Mouse (Mus musculus) neural tube, embryonic 11.5 days (tissue): ENCODE measurements at regions not wholly inside any gene's neighbourhood (a gene's known extent, or its start where the extent isn't known, plus 50 kb on each side); places are given as distances from the start of the nearest gene placed in this dataset.

ENCODE experiments used
- ATAC-seq: fragments of 200-750 bp; cut with Nextera tagmentation; 2 replicates; pipeline ENCODE4 v1.8.0; 2017; ENCODE audit warnings: moderate number of reproducible peaks, mild to moderate bottlenecking, moderate TSS enrichment, moderate library complexity; ENCODE audit not compliant: insufficient read depth, low FRiP score, low TSS enrichment
- DNase-seq: peaks from one replicate; pipeline ENCODE4 v3.0.0-alpha.2; 2015; ENCODE audit warnings: low spot score
- H3K27ac ChIP-seq: fragments of 300-500 bp; sonication (generic); 2 replicates; pipeline ENCODE4 v1.5.1; 2014; ENCODE audit warnings: low read depth, mild to moderate bottlenecking, low read length
- H3K27me3 ChIP-seq: fragments of 300-500 bp; sonication (generic); 2 replicates; pipeline ENCODE4 v1.6.1; 2014; ENCODE audit warnings: mild to moderate bottlenecking, low read length, mixed read lengths; ENCODE audit not compliant: control insufficient read depth, insufficient read depth
- H3K36me3 ChIP-seq: fragments of 300-500 bp; sonication (generic); 2 replicates; pipeline ENCODE4 v1.6.1; 2014; ENCODE audit warnings: mild to moderate bottlenecking, low read length, moderate library complexity, mixed read lengths; ENCODE audit not compliant: control insufficient read depth, insufficient read depth
- H3K4me1 ChIP-seq: fragments of 300-500 bp; sonication (generic); 2 replicates; pipeline ENCODE4 v1.6.1; 2014; ENCODE audit warnings: low read length, mixed read lengths; ENCODE audit not compliant: control insufficient read depth, insufficient read depth
- H3K4me2 ChIP-seq: fragments of 300-500 bp; sonication (generic); 2 replicates; pipeline ENCODE4 v1.6.1; 2014; ENCODE audit warnings: low read depth, mild to moderate bottlenecking, moderate library complexity
- H3K4me3 ChIP-seq: fragments of 300-500 bp; sonication (generic); 2 replicates; pipeline ENCODE4 v1.5.1; 2014; ENCODE audit warnings: low read depth, low read length
- H3K9ac ChIP-seq: fragments of 300-500 bp; sonication (generic); 2 replicates; pipeline ENCODE4 v1.6.1; 2014; ENCODE audit warnings: mild to moderate bottlenecking, low read length
- H3K9me3 ChIP-seq: fragments of 300-500 bp; sonication (generic); 2 replicates; pipeline ENCODE4 v1.6.1; 2016; ENCODE audit warnings: low read length; ENCODE audit not compliant: control insufficient read depth
- WGBS: fragments of 180-500 bp; shearing (Covaris S2); extraction: QIAGEN DNeasy Blood & Tissue Kit; methylation state at CpG from one replicate; pipeline ENCODE4 v1.1.7; 2014; 5-methylcytosine and 5-hydroxymethylcytosine counted together

GRCm38 (mm10) chr13:102599602-102600001 is 93.8 kb upstream of the Cd180 start:
- Histone ChIP-seq H3K27ac (peak overlapping the region; percentile 20; the same call in 1 of the 2 replicates), H3K9ac (no peak overlapping the region), H3K4me1 (no peaks in the 10 kb centered on the region; the same call in 1 of the 2 replicates), H3K36me3 (no peaks in the 10 kb centered on the region), H3K27me3 (no peaks in the 10 kb centered on the region), H3K4me2 (no peak overlapping the region), H3K9me3 (no peaks in the 10 kb centered on the region), H3K4me3 (no peak overlapping the region)
- ATAC-seq (no peak; the same call in 1 of the 2 replicates), DNase-seq (no peak)
- 70% methylated on average over 3 of the region's 3 CpGs for WGBS

GRCm38 (mm10) chr13:102600026-102600425 is 93.3 kb upstream of the Cd180 start:
- no peak for DNase-seq
- no peak for ATAC-seq

GRCm38 (mm10) chr13:102624461-102624860 is 68.9 kb upstream of the Cd180 start:
- Histone ChIP-seq H3K36me3 (no peaks in the 10 kb centered on the region), H3K4me3 (no peak overlapping the region), H3K9ac (no peak overlapping the region), H3K27ac (no peak overlapping the region), H3K4me1 (peaks cover 4% of the 10 kb centered on the region), H3K9me3 (no peaks in the 10 kb centered on the region), H3K27me3 (no peaks in the 10 kb centered on the region), H3K4me2 (no peak overlapping the region)
- ATAC-seq (no peak), DNase-seq (no peak)
- 69% methylated on average over 2 of the region's 2 CpGs for WGBS

More at GRCm38 (mm10) chr13:102600026-102600425, 93.3 kb upstream of the Cd180 start:
- no peak overlapping the region for H3K4me2 ChIP-seq
- H3K9me3 ChIP-seq, result no peaks in the 10 kb centered on the region
- no peak overlapping the region for H3K9ac ChIP-seq
- no peaks in the 10 kb centered on the region for H3K27me3 ChIP-seq
- H3K36me3 ChIP-seq, result no peaks in the 10 kb centered on the region
- no peak overlapping the region for H3K4me3 ChIP-seq
- 63% methylated on average over 4 of the region's 4 CpGs for WGBS
- peak overlapping the region; percentile 20; the same call in 1 of the 2 replicates for H3K27ac ChIP-seq
- H3K4me1 ChIP-seq, result no peaks in the 10 kb centered on the region; the same call in 1 of the 2 replicates

- Histone ChIP-seq H3K4me1 (peaks cover 4% of the 10 kb centered on the region), H3K4me3 (no peak overlapping the region), H3K36me3 (no peaks in the 10 kb centered on the region), H3K9ac (no peak overlapping the region), H3K27ac (peak overlapping the region; percentile 54; the same call in 1 of the 2 replicates), H3K9me3 (no peaks in the 10 kb centered on the region), H3K4me2 (no peak overlapping the region), H3K27me3 (no peaks in the 10 kb centered on the region)
- DNase-seq, result peak; percentile 66
- 53% methylated on average over 8 of the region's 8 CpGs for WGBS
- no peak for ATAC-seq
These were observed 68.1 kb upstream of the Cd180 start for GRCm38 (mm10) chr13:102625171-102625835.

GRCm38 (mm10) chr13:102625836-102626340 is 67.5 kb upstream of the Cd180 start:
- WGBS, result 37% methylated on average over 5 of the region's 5 CpGs
- ATAC-seq, result no peak
- no peaks in the 10 kb centered on the region for H3K36me3 ChIP-seq
- no peaks in the 10 kb centered on the region for H3K27me3 ChIP-seq
- H3K9ac ChIP-seq, result no peak overlapping the region
- no peak overlapping the region for H3K4me2 ChIP-seq
- H3K27ac ChIP-seq, result peak overlapping the region; percentile 54; the same call in 1 of the 2 replicates
- no peak for DNase-seq
- no peak overlapping the region for H3K4me3 ChIP-seq
- no peaks in the 10 kb centered on the region for H3K9me3 ChIP-seq
- H3K4me1 ChIP-seq, result peaks cover 4% of the 10 kb centered on the region

GRCm38 (mm10) chr13:102627786-102628185 is 65.6 kb upstream of the Cd180 start:
- H3K4me1 ChIP-seq, result peaks cover 4% of the 10 kb centered on the region
- H3K4me2 ChIP-seq, result no peak overlapping the region
- WGBS, result 82% methylated on average over 4 of the region's 4 CpGs
- no peak for ATAC-seq
- no peak overlapping the region for H3K4me3 ChIP-seq
- no peaks in the 10 kb centered on the region for H3K9me3 ChIP-seq
- no peaks in the 10 kb centered on the region for H3K36me3 ChIP-seq
- H3K27me3 ChIP-seq, result no peaks in the 10 kb centered on the region
- H3K9ac ChIP-seq, result no peak overlapping the region
- no peak overlapping the region for H3K27ac ChIP-seq
- DNase-seq, result no peak

- Histone ChIP-seq H3K27ac (no peak overlapping the region), H3K9ac (no peak overlapping the region), H3K27me3 (no peaks in the 10 kb centered on the region), H3K4me1 (peaks cover 4% of the 10 kb centered on the region), H3K36me3 (no peaks in the 10 kb centered on the region), H3K9me3 (no peaks in the 10 kb centered on the region), H3K4me2 (no peak overlapping the region), H3K4me3 (no peak overlapping the region)
- 51% methylated on average over 7 of the region's 7 CpGs for WGBS
- DNase-seq (no peak), ATAC-seq (no peak)
These were observed 64.2 kb upstream of the Cd180 start for GRCm38 (mm10) chr13:102629176-102629575.

- 93% methylated on average over 10 of the region's 10 CpGs for WGBS
- Histone ChIP-seq H3K9me3 (no peaks in the 10 kb centered on the region), H3K4me1 (no peaks in the 10 kb centered on the region), H3K27ac (no peak overlapping the region), H3K27me3 (no peaks in the 10 kb centered on the region), H3K4me3 (no peak overlapping the region), H3K4me2 (no peak overlapping the region), H3K9ac (no peak overlapping the region), H3K36me3 (no peaks in the 10 kb centered on the region)
- DNase-seq (no peak), ATAC-seq (no peak)
These were observed 59.0 kb upstream of the Cd180 start for GRCm38 (mm10) chr13:102634236-102634957.
